Mouse (Mus musculus) myocyte (in vitro differentiated cells): ENCODE measurements around the gene Pask.

Experiments used
- CEBPB ChIP-seq: IDR thresholded peaks from 2 replicates; pipeline ENCODE4 v1.6.1; 2011; ENCODE audit warnings: mild to moderate bottlenecking, moderate library complexity; ENCODE audit not compliant: poor library complexity, insufficient read depth, severe bottlenecking
- E2F4 ChIP-seq: IDR thresholded peaks from one replicate; pipeline ENCODE4 v1.6.1; 2011; ENCODE audit warnings: mild to moderate bottlenecking, control low read depth, moderate library complexity; ENCODE audit not compliant: insufficient read depth
- MAX ChIP-seq: IDR thresholded peaks from one replicate; pipeline ENCODE4 v1.6.1; 2011; ENCODE audit warnings: low read depth, mild to moderate bottlenecking, control low read depth
- MYOD1 ChIP-seq, 3 experiments: IDR thresholded peaks; one replicate each; pipeline ENCODE4 v1.6.1; 2011; ENCODE audit warnings: control low read depth in 2 of 3, low read depth in 2 of 3, mild to moderate bottlenecking in 2 of 3, moderate library complexity in 1 of 3; ENCODE audit not compliant: insufficient read length in 2 of 3, control insufficient read depth in 1 of 3
- POLR2A ChIP-seq: IDR thresholded peaks from one replicate; pipeline ENCODE4 v1.6.1; 2011; ENCODE audit warnings: low read depth, mild to moderate bottlenecking, control low read depth, moderate library complexity; ENCODE audit not compliant: insufficient read length
- POLR2AphosphoS2 ChIP-seq: IDR thresholded peaks from one replicate; pipeline ENCODE4 v1.6.1; 2011; ENCODE audit warnings: low read depth, control low read depth; ENCODE audit not compliant: insufficient read length
- TCF12 ChIP-seq: IDR thresholded peaks from one replicate; pipeline ENCODE4 v1.6.1; 2011; ENCODE audit warnings: mild to moderate bottlenecking, control low read depth; ENCODE audit not compliant: poor library complexity, insufficient read depth, severe bottlenecking
- USF1 ChIP-seq: IDR thresholded peaks from one replicate; pipeline ENCODE4 v1.6.1; 2011; ENCODE audit warnings: low read depth, mild to moderate bottlenecking, control low read depth, moderate library complexity

- TF ChIP-seq MAX = no peak
- no peak for TF ChIP-seq POLR2A
- TF ChIP-seq CEBPB = no peak
- TF ChIP-seq E2F4 = no peak
- no peak for TF ChIP-seq TCF12
- TF ChIP-seq USF1 = no peak
- no peak for TF ChIP-seq POLR2AphosphoS2
- TF ChIP-seq MYOD1 (IDR thresholded peaks at IDR 0.05; ENCODE audit: control insufficient read depth in 1 of 3, insufficient read length in 2 of 3, low read depth in 2 of 3) = no peak
These were observed 34.0 kb upstream of the Pask start for GRCm38 (mm10) chr1:93377307-93377706.
